Mouse (Mus musculus): ENCODE results near the gene Cuedc1. TPM values are rescaled to one million over a fixed set of nuclear protein-coding genes. Genes with fewer than 3 reads are reported as not detected.

Gene Cuedc1
- polyA plus RNA-seq (2017; shearing (Covaris generic)) = 1 to 10 TPM; 5.4 to 7.1 TPM

GRCm38 (mm10) chr11:88098021-88098729, at the start of gene Cuedc1:
Gene Cuedc1, plus strand, starts transcription at chr11:88098058.

GRCm38 (mm10) chr11:88067586-88068410, 30.1 kb upstream of the Cuedc1 start, which contains the start of gene Vezf1:
Gene Vezf1, plus strand, starts transcription at chr11:88068279.

GRCm38 (mm10) chr11:88203712-88204532, 106.1 kb downstream of the Cuedc1 start, which contains the start of gene Mrps23:
Gene Mrps23, plus strand, starts transcription at chr11:88204388.

Other genes starting within 250 kb of the Cuedc1 start
- gene Mks1, start 244.8 kb upstream of the Cuedc1 start, polyA plus RNA-seq (2017; shearing (Covaris generic)) = 10 to 100 TPM in 1 of 2 experiments, 1 to 10 TPM in 1; 9.3 to 15.8 TPM
- gene Epx, start 222.5 kb upstream of the Cuedc1 start, polyA plus RNA-seq (2017; shearing (Covaris generic)) = under 1 TPM in 1 of 2 experiments, not detected in 1; 0.17 TPM
- under 1 TPM; 0.04 to 0.99 TPM for gene Olfr462, start 205.8 kb upstream of the Cuedc1 start, polyA plus RNA-seq (2017; shearing (Covaris generic))
- gene Olfr463, start 200.7 kb upstream of the Cuedc1 start, polyA plus RNA-seq (2017; shearing (Covaris generic)) = not detected
- gene Olfr464, start 177.1 kb upstream of the Cuedc1 start, polyA plus RNA-seq (2017; shearing (Covaris generic)) = under 1 TPM in 1 of 2 experiments, not detected in 1; 0.12 TPM
- gene Dynll2, start 110.5 kb upstream of the Cuedc1 start, polyA plus RNA-seq (2017; shearing (Covaris generic)) = 10 to 100 TPM; 15.8 to 22.8 TPM
- gene Srsf1, start 50.7 kb upstream of the Cuedc1 start, polyA plus RNA-seq (2017; shearing (Covaris generic)) = 100 to 1,000 TPM; 224 to 238 TPM
- 10 to 100 TPM; 43.4 to 46.9 TPM for gene Vezf1, start 29.8 kb upstream of the Cuedc1 start, polyA plus RNA-seq (2017; shearing (Covaris generic))
- 10 to 100 TPM; 80.1 to 82.4 TPM for gene Mrps23, start 106.3 kb downstream of the Cuedc1 start, polyA plus RNA-seq (2017; shearing (Covaris generic))
- gene Ccdc182, start 196.0 kb downstream of the Cuedc1 start, polyA plus RNA-seq (2017; shearing (Covaris generic)) = not detected

Data from inflammation-experienced regulatory T-cells (primary cell).